Mouse (Mus musculus): ENCODE data around the gene Cela1. TPM values are rescaled to one million over a fixed set of nuclear protein-coding genes. Genes with fewer than 3 reads are reported as not detected.

Gene Cela1
- polyA plus RNA-seq, 1 experiment from 2014 or later, result 0.99 TPM

GRCm38 (mm10) chr15:100666219-100666696, 21.5 kb downstream of the Cela1 start:
- H3K4me1 ChIP-seq (replicated peaks; ENCODE audit: control insufficient read depth, insufficient read depth, low read length), result no peaks in the 10 kb centered on the region

DNA sequence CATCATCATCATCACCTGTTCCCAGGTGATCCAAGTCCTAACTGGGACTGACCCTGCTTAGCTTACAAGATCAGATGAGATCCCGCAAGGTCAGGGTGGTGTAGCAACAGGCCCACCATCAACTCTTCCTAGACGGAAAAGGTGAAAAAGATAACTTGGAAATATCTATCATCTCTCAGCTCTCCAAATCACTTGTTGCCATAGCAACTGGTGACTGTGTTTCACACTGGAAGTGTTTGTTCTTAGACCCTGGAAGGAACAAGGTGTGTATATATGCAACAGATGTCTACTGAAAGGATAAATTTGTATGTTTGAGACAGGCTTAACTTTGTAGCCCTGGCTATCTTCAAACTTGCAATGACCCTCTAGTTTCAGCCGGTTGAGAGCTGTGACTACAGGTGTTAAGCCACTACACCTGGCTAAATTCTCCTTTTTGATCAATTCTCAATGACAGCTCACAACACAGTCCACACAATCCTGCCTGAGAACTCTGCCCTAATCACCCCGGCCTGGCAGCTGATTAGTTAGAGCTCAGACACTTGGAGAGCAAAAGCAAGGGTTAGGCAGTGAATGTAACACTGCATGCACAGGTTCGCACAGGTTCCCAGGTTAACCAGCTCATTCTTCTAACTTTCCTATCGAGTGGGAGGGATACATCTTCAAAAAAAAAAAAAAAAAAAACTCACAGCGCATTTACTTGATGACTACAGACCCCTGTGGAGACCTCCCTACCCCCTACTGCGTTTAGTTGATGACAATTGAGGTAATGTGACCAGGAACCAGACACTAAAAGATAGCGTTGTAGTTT, 22.1 kb downstream of the Cela1 start:
- DNase-seq (ENCODE audit: low spot score) (no peak), ATAC-seq (ENCODE audit: low FRiP score) (no peak)
- Histone ChIP-seq H3K4me3 (ENCODE audit: low read depth, low read length) (no peak overlapping the region), H3K9me3 (ENCODE audit: control insufficient read depth, low read length) (no peaks in the 10 kb centered on the region), H3K27me3 (ENCODE audit: control insufficient read depth, insufficient read depth, low read length) (no peaks in the 10 kb centered on the region), H3K4me1 (replicated peaks; ENCODE audit: control insufficient read depth, insufficient read depth, low read length) (no peaks in the 10 kb centered on the region), H3K9ac (ENCODE audit: low read depth, low read length) (no peak overlapping the region), H3K36me3 (ENCODE audit: control insufficient read depth, insufficient read depth, low read length) (no peaks in the 10 kb centered on the region), H3K27ac (ENCODE audit: low read depth, low read length) (no peak overlapping the region), H3K4me2 (replicated peaks; ENCODE audit: low read depth, low read length) (no peak overlapping the region; the same call in 1 of the 2 replicates)
- 44% methylated on average over 9 of the region's 9 CpGs for WGBS

More at GRCm38 (mm10) chr15:100666219-100666696, 21.5 kb downstream of the Cela1 start:
- Histone ChIP-seq H3K27me3 (ENCODE audit: control insufficient read depth, insufficient read depth, low read length) (no peaks in the 10 kb centered on the region), H3K36me3 (ENCODE audit: control insufficient read depth, insufficient read depth, low read length) (no peaks in the 10 kb centered on the region), H3K4me2 (replicated peaks; ENCODE audit: low read depth, low read length) (no peak overlapping the region; the same call in 1 of the 2 replicates), H3K27ac (ENCODE audit: low read depth, low read length) (no peak overlapping the region), H3K9me3 (ENCODE audit: control insufficient read depth, low read length) (no peaks in the 10 kb centered on the region), H3K4me3 (ENCODE audit: low read depth, low read length) (no peak overlapping the region), H3K9ac (ENCODE audit: low read depth, low read length) (no peak overlapping the region)
- ATAC-seq (ENCODE audit: low FRiP score) (no peak), DNase-seq (ENCODE audit: low spot score) (no peak)
- 9% methylated on average over 7 of the region's 7 CpGs for WGBS

GRCm38 (mm10) chr15:100664813-100665274, 22.9 kb downstream of the Cela1 start:
- no peak for DNase-seq (ENCODE audit: low spot score)
- Histone ChIP-seq H3K9me3 (ENCODE audit: control insufficient read depth, low read length) (no peaks in the 10 kb centered on the region), H3K9ac (ENCODE audit: low read depth, low read length) (no peak overlapping the region), H3K4me2 (replicated peaks; ENCODE audit: low read depth, low read length) (no peak overlapping the region), H3K36me3 (ENCODE audit: control insufficient read depth, insufficient read depth, low read length) (no peaks in the 10 kb centered on the region), H3K4me3 (ENCODE audit: low read depth, low read length) (no peak overlapping the region), H3K27me3 (ENCODE audit: control insufficient read depth, insufficient read depth, low read length) (no peaks in the 10 kb centered on the region), H3K27ac (ENCODE audit: low read depth, low read length) (no peak overlapping the region), H3K4me1 (replicated peaks; ENCODE audit: control insufficient read depth, insufficient read depth, low read length) (no peaks in the 10 kb centered on the region)
- WGBS, result 83% methylated on average over 9 of the region's 9 CpGs
- ATAC-seq (ENCODE audit: low FRiP score), result no peak

DNA sequence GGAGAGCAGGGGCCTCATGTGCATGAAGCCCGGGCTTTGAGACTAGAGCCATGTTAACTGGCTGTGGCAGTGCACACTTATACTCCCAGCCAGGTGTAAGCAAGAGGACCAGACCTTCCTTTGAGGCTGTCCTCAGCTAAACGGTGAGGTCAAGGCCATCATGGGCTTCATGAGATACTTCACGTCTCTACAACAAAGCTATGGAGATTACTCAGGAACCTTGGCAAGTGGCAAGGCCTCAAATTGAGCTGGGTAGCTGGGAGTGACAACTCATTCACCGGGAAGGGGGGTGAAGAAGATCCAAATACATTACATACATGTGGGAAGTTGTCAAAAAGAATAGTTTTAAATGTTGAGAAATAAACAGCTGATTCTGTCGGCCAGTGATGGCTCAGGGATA, 26.9 kb downstream of the Cela1 start:
- ATAC-seq (ENCODE audit: low FRiP score) (no peak), DNase-seq (ENCODE audit: low spot score) (no peak)
- Histone ChIP-seq H3K36me3 (ENCODE audit: control insufficient read depth, insufficient read depth, low read length) (no peaks in the 10 kb centered on the region), H3K27ac (ENCODE audit: low read depth, low read length) (no peak overlapping the region), H3K4me2 (replicated peaks; ENCODE audit: low read depth, low read length) (no peak overlapping the region), H3K4me3 (ENCODE audit: low read depth, low read length) (no peak overlapping the region), H3K27me3 (ENCODE audit: control insufficient read depth, insufficient read depth, low read length) (no peaks in the 10 kb centered on the region), H3K4me1 (replicated peaks; ENCODE audit: control insufficient read depth, insufficient read depth, low read length) (no peaks in the 10 kb centered on the region), H3K9me3 (ENCODE audit: control insufficient read depth, low read length) (no peaks in the 10 kb centered on the region), H3K9ac (ENCODE audit: low read depth, low read length) (no peak overlapping the region)
- 90% methylated on average over 5 of the region's 5 CpGs for WGBS

DNA sequence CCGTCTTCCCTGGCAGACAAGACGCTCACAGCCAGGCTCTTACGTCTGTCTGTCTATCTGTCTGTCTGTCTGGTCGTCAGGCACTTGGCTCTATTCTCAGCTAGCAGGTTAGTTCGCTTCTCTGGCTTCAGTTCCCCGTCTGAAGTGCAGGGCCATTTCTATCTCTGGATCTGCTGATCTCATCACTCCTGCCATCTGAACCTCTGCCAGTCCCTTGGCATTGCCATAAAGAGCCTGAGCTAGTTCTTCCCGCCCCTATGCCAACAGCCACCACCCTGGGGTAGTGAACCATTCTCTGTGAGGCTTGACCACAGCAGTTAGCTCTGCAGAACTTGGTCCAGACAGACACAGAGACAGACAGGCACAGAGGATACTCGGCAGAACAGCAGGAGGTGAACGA, 27.4 kb downstream of the Cela1 start:
- Histone ChIP-seq H3K27me3 (ENCODE audit: control insufficient read depth, insufficient read depth, low read length) (no peaks in the 10 kb centered on the region), H3K36me3 (ENCODE audit: control insufficient read depth, insufficient read depth, low read length) (no peaks in the 10 kb centered on the region), H3K9ac (ENCODE audit: low read depth, low read length) (no peak overlapping the region), H3K4me1 (replicated peaks; ENCODE audit: control insufficient read depth, insufficient read depth, low read length) (no peaks in the 10 kb centered on the region), H3K4me2 (replicated peaks; ENCODE audit: low read depth, low read length) (no peak overlapping the region), H3K9me3 (ENCODE audit: control insufficient read depth, low read length) (no peaks in the 10 kb centered on the region), H3K4me3 (ENCODE audit: low read depth, low read length) (no peak overlapping the region), H3K27ac (ENCODE audit: low read depth, low read length) (no peak overlapping the region)
- no peak for ATAC-seq (ENCODE audit: low FRiP score)
- WGBS, result 86% methylated on average over 9 of the region's 9 CpGs
- no peak for DNase-seq (ENCODE audit: low spot score)

- Histone ChIP-seq H3K4me3 (ENCODE audit: low read depth, low read length) (no peak overlapping the region), H3K9ac (ENCODE audit: low read depth, low read length) (no peak overlapping the region), H3K27me3 (ENCODE audit: control insufficient read depth, insufficient read depth, low read length) (no peaks in the 10 kb centered on the region), H3K4me2 (replicated peaks; ENCODE audit: low read depth, low read length) (no peak overlapping the region), H3K4me1 (replicated peaks; ENCODE audit: control insufficient read depth, insufficient read depth, low read length) (no peaks in the 10 kb centered on the region), H3K27ac (ENCODE audit: low read depth, low read length) (no peak overlapping the region), H3K9me3 (ENCODE audit: control insufficient read depth, low read length) (no peaks in the 10 kb centered on the region), H3K36me3 (ENCODE audit: control insufficient read depth, insufficient read depth, low read length) (no peaks in the 10 kb centered on the region)
- DNase-seq (ENCODE audit: low spot score) (no peak), ATAC-seq (ENCODE audit: low FRiP score) (no peak)
- 87% methylated on average over 5 of the region's 5 CpGs for WGBS
These were observed 32.5 kb downstream of the Cela1 start for GRCm38 (mm10) chr15:100655201-100655600.

DNA sequence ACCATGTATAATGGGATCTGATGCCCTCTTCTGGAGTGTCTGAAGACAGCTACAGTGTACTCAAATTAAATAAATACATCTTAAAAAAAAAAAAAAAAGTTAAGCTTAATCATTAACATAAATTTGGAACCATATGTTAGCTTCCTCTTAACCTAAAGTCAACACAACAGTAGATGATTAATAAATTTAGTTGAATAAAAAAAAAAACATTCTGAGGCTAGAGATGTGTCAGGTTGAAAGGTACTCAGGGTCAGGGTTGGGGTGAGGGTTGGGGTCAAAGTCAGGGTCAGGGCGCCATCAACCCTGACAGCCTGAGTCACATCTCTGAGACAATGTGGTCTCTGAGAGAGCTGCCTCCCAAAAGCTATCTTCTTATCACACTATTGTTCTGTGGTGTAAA, 33.5 kb downstream of the Cela1 start:
- Histone ChIP-seq H3K27me3 (ENCODE audit: control insufficient read depth, insufficient read depth, low read length) (no peaks in the 10 kb centered on the region), H3K9me3 (ENCODE audit: control insufficient read depth, low read length) (no peaks in the 10 kb centered on the region), H3K36me3 (ENCODE audit: control insufficient read depth, insufficient read depth, low read length) (no peaks in the 10 kb centered on the region), H3K4me1 (replicated peaks; ENCODE audit: control insufficient read depth, insufficient read depth, low read length) (no peaks in the 10 kb centered on the region), H3K27ac (ENCODE audit: low read depth, low read length) (no peak overlapping the region), H3K9ac (ENCODE audit: low read depth, low read length) (no peak overlapping the region), H3K4me2 (replicated peaks; ENCODE audit: low read depth, low read length) (no peak overlapping the region), H3K4me3 (ENCODE audit: low read depth, low read length) (no peak overlapping the region)
- ATAC-seq (ENCODE audit: low FRiP score), result no peak
- no peak for DNase-seq (ENCODE audit: low spot score)
- 96% methylated on average over 1 of the region's 1 CpGs for WGBS

GRCm38 (mm10) chr15:100651610-100652009, 36.1 kb downstream of the Cela1 start:
- no peak for ATAC-seq (ENCODE audit: low FRiP score)
- Histone ChIP-seq H3K4me2 (replicated peaks; ENCODE audit: low read depth, low read length) (no peak overlapping the region), H3K36me3 (ENCODE audit: control insufficient read depth, insufficient read depth, low read length) (no peaks in the 10 kb centered on the region)

DNA sequence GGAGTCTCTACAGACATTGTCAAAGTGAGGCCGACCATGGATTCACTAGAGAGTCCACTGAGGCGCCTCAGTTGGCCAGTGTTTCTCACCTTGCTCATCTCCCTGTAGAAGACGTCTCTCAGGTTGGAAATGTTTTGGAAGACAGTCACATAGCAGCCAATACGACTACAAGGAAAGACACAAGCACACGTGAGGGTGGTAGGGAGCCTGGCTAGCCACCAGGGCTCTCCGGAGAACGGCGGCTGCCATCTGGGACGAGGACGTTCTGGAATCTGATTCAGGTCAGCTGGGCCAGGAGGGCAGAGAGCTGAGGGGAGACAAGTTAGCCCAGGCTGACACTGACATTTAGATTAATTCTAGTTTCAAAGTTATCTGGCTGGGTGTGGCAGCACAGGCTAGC, 37.6 kb downstream of the Cela1 start:
- no peak overlapping the region for H3K9ac ChIP-seq (ENCODE audit: low read depth, low read length)
- no peak overlapping the region for H3K27ac ChIP-seq (ENCODE audit: low read depth, low read length)
- H3K36me3 ChIP-seq (ENCODE audit: control insufficient read depth, insufficient read depth, low read length), result no peaks in the 10 kb centered on the region
- 84% methylated on average over 10 of the region's 10 CpGs for WGBS
- no peak for ATAC-seq (ENCODE audit: low FRiP score)
- no peaks in the 10 kb centered on the region for H3K9me3 ChIP-seq (ENCODE audit: control insufficient read depth, low read length)
- no peaks in the 10 kb centered on the region for H3K4me1 ChIP-seq (replicated peaks; ENCODE audit: control insufficient read depth, insufficient read depth, low read length)
- H3K27me3 ChIP-seq (ENCODE audit: control insufficient read depth, insufficient read depth, low read length), result no peaks in the 10 kb centered on the region
- no peak overlapping the region for H3K4me2 ChIP-seq (replicated peaks; ENCODE audit: low read depth, low read length)
- H3K4me3 ChIP-seq (ENCODE audit: low read depth, low read length), result no peak overlapping the region
- DNase-seq (ENCODE audit: low spot score), result no peak

More at GRCm38 (mm10) chr15:100651610-100652009, 36.1 kb downstream of the Cela1 start:
- H3K4me1 ChIP-seq (replicated peaks; ENCODE audit: control insufficient read depth, insufficient read depth, low read length), result no peaks in the 10 kb centered on the region
- WGBS, result 83% methylated on average over 9 of the region's 9 CpGs
- H3K27ac ChIP-seq (ENCODE audit: low read depth, low read length), result no peak overlapping the region
- DNase-seq (ENCODE audit: low spot score), result no peak
- no peaks in the 10 kb centered on the region for H3K9me3 ChIP-seq (ENCODE audit: control insufficient read depth, low read length)
- no peak overlapping the region for H3K4me3 ChIP-seq (ENCODE audit: low read depth, low read length)
- H3K9ac ChIP-seq (ENCODE audit: low read depth, low read length), result no peak overlapping the region
- H3K27me3 ChIP-seq (ENCODE audit: control insufficient read depth, insufficient read depth, low read length), result no peaks in the 10 kb centered on the region
